Mouse (Mus musculus): ENCODE measurements around the gene Ptpra. TPM values are rescaled to one million over a fixed set of nuclear protein-coding genes. Genes with fewer than 3 reads are reported as not detected.

The Ptpra gene
- polyA plus RNA-seq, 1 experiment from 2014 or later = 29.0 TPM

- Histone ChIP-seq H3K9ac (ENCODE audit: low read depth, low read length) (no peak overlapping the region), H3K36me3 (ENCODE audit: control insufficient read depth, insufficient read depth, low read length) (no peaks in the 10 kb centered on the region), H3K4me3 (ENCODE audit: low read length) (no peak overlapping the region), H3K4me1 (ENCODE audit: control insufficient read depth, insufficient read depth, low read length) (peaks cover 17% of the 10 kb centered on the region), H3K27ac (ENCODE audit: low read length) (no peak overlapping the region), H3K4me2 (ENCODE audit: low read depth, low read length) (no peak overlapping the region), H3K9me3 (ENCODE audit: control insufficient read depth, low read length) (no peaks in the 10 kb centered on the region), H3K27me3 (replicated peaks; ENCODE audit: control insufficient read depth, insufficient read depth, low read length) (no peaks in the 10 kb centered on the region)
- no peak for ATAC-seq
- WGBS = 61% methylated on average over 6 of the region's 6 CpGs
Observed at GRCm38 (mm10) chr2:130453421-130453820, 3.3 kb downstream of the Ptpra start.

GRCm38 (mm10) chr2:130454748-130455370 is 4.8 kb downstream of the Ptpra start:
- Histone ChIP-seq H3K4me2 (ENCODE audit: low read depth, low read length) (no peak overlapping the region), H3K4me1 (ENCODE audit: control insufficient read depth, insufficient read depth, low read length) (peaks cover 9% of the 10 kb centered on the region), H3K36me3 (ENCODE audit: control insufficient read depth, insufficient read depth, low read length) (no peaks in the 10 kb centered on the region), H3K27ac (ENCODE audit: low read length) (no peak overlapping the region), H3K9ac (ENCODE audit: low read depth, low read length) (no peak overlapping the region), H3K27me3 (replicated peaks; ENCODE audit: control insufficient read depth, insufficient read depth, low read length) (no peaks in the 10 kb centered on the region), H3K9me3 (ENCODE audit: control insufficient read depth, low read length) (no peaks in the 10 kb centered on the region), H3K4me3 (ENCODE audit: low read length) (no peak overlapping the region)
- ATAC-seq = no peak
- WGBS = 58% methylated on average over 6 of the region's 6 CpGs

GRCm38 (mm10) chr2:130457871-130458270 is 7.8 kb downstream of the Ptpra start:
- Histone ChIP-seq H3K27ac (ENCODE audit: low read length) (no peak overlapping the region), H3K9me3 (ENCODE audit: control insufficient read depth, low read length) (no peaks in the 10 kb centered on the region), H3K4me3 (ENCODE audit: low read length) (no peak overlapping the region), H3K9ac (ENCODE audit: low read depth, low read length) (no peak overlapping the region), H3K27me3 (replicated peaks; ENCODE audit: control insufficient read depth, insufficient read depth, low read length) (no peaks in the 10 kb centered on the region), H3K4me1 (ENCODE audit: control insufficient read depth, insufficient read depth, low read length) (peaks cover 4% of the 10 kb centered on the region), H3K36me3 (ENCODE audit: control insufficient read depth, insufficient read depth, low read length) (no peaks in the 10 kb centered on the region), H3K4me2 (ENCODE audit: low read depth, low read length) (no peak overlapping the region)
- no peak for ATAC-seq
- WGBS = 87% methylated on average over 3 of the region's 3 CpGs

GRCm38 (mm10) chr2:130459576-130459975 is 9.5 kb downstream of the Ptpra start:
- Histone ChIP-seq H3K4me3 (ENCODE audit: low read length) (no peak overlapping the region), H3K4me1 (ENCODE audit: control insufficient read depth, insufficient read depth, low read length) (peaks cover 4% of the 10 kb centered on the region), H3K36me3 (ENCODE audit: control insufficient read depth, insufficient read depth, low read length) (no peaks in the 10 kb centered on the region), H3K27me3 (replicated peaks; ENCODE audit: control insufficient read depth, insufficient read depth, low read length) (no peaks in the 10 kb centered on the region), H3K9ac (ENCODE audit: low read depth, low read length) (no peak overlapping the region), H3K4me2 (ENCODE audit: low read depth, low read length) (no peak overlapping the region), H3K9me3 (ENCODE audit: control insufficient read depth, low read length) (no peaks in the 10 kb centered on the region), H3K27ac (ENCODE audit: low read length) (no peak overlapping the region)
- ATAC-seq = no peak
- WGBS = 86% methylated on average over 3 of the region's 3 CpGs

- H3K9me3 ChIP-seq (ENCODE audit: control insufficient read depth, low read length) = no peaks in the 10 kb centered on the region
- H3K4me2 ChIP-seq (ENCODE audit: low read depth, low read length) = no peak overlapping the region
- H3K27me3 ChIP-seq (replicated peaks; ENCODE audit: control insufficient read depth, insufficient read depth, low read length) = no peaks in the 10 kb centered on the region
- H3K4me3 ChIP-seq (ENCODE audit: low read length) = no peak overlapping the region
- no peaks in the 10 kb centered on the region for H3K36me3 ChIP-seq (ENCODE audit: control insufficient read depth, insufficient read depth, low read length)
- WGBS = 44% methylated on average over 15 of the region's 15 CpGs
- no peak for ATAC-seq
- no peak overlapping the region for H3K9ac ChIP-seq (ENCODE audit: low read depth, low read length)
- peaks cover 4% of the 10 kb centered on the region for H3K4me1 ChIP-seq (ENCODE audit: control insufficient read depth, insufficient read depth, low read length)
- no peak overlapping the region for H3K27ac ChIP-seq (ENCODE audit: low read length)
Observed at GRCm38 (mm10) chr2:130461287-130462071, 11.4 kb downstream of the Ptpra start.

- Histone ChIP-seq H3K27me3 (replicated peaks; ENCODE audit: control insufficient read depth, insufficient read depth, low read length) (no peaks in the 10 kb centered on the region), H3K4me1 (ENCODE audit: control insufficient read depth, insufficient read depth, low read length) (peaks cover 1% of the 10 kb centered on the region; the same call in 1 of the 2 replicates), H3K4me2 (ENCODE audit: low read depth, low read length) (no peak overlapping the region), H3K27ac (ENCODE audit: low read length) (no peak overlapping the region), H3K9me3 (ENCODE audit: control insufficient read depth, low read length) (no peaks in the 10 kb centered on the region), H3K36me3 (ENCODE audit: control insufficient read depth, insufficient read depth, low read length) (no peaks in the 10 kb centered on the region), H3K9ac (ENCODE audit: low read depth, low read length) (no peak overlapping the region), H3K4me3 (ENCODE audit: low read length) (no peak overlapping the region)
- no peak for ATAC-seq
- 77% methylated on average over 1 of the region's 1 CpGs for WGBS
Observed at GRCm38 (mm10) chr2:130466438-130466837, 16.4 kb downstream of the Ptpra start.

- Histone ChIP-seq H3K4me3 (ENCODE audit: low read length) (no peak overlapping the region), H3K27ac (ENCODE audit: low read length) (no peak overlapping the region), H3K9me3 (ENCODE audit: control insufficient read depth, low read length) (no peaks in the 10 kb centered on the region), H3K4me2 (ENCODE audit: low read depth, low read length) (no peak overlapping the region), H3K4me1 (ENCODE audit: control insufficient read depth, insufficient read depth, low read length) (no peaks in the 10 kb centered on the region), H3K9ac (ENCODE audit: low read depth, low read length) (no peak overlapping the region), H3K36me3 (ENCODE audit: control insufficient read depth, insufficient read depth, low read length) (no peaks in the 10 kb centered on the region), H3K27me3 (replicated peaks; ENCODE audit: control insufficient read depth, insufficient read depth, low read length) (no peaks in the 10 kb centered on the region)
- no peak for ATAC-seq
- 58% methylated on average over 4 of the region's 4 CpGs for WGBS
Observed at GRCm38 (mm10) chr2:130469366-130469765, 19.3 kb downstream of the Ptpra start.

- no peaks in the 10 kb centered on the region for H3K36me3 ChIP-seq (ENCODE audit: control insufficient read depth, insufficient read depth, low read length)
- no peak overlapping the region for H3K4me3 ChIP-seq (ENCODE audit: low read length)
- H3K4me1 ChIP-seq (ENCODE audit: control insufficient read depth, insufficient read depth, low read length) = no peaks in the 10 kb centered on the region
- no peak for ATAC-seq
- H3K4me2 ChIP-seq (ENCODE audit: low read depth, low read length) = no peak overlapping the region
- no peak overlapping the region for H3K27ac ChIP-seq (ENCODE audit: low read length)
- no peaks in the 10 kb centered on the region for H3K9me3 ChIP-seq (ENCODE audit: control insufficient read depth, low read length)
- no peak overlapping the region for H3K9ac ChIP-seq (ENCODE audit: low read depth, low read length)
- no peaks in the 10 kb centered on the region for H3K27me3 ChIP-seq (replicated peaks; ENCODE audit: control insufficient read depth, insufficient read depth, low read length)
- WGBS = 74% methylated on average over 2 of the region's 2 CpGs
Observed at GRCm38 (mm10) chr2:130469935-130470334, 19.9 kb downstream of the Ptpra start.

GRCm38 (mm10) chr2:130472908-130473510 is 22.9 kb downstream of the Ptpra start:
- Histone ChIP-seq H3K4me3 (ENCODE audit: low read length) (no peak overlapping the region), H3K9ac (ENCODE audit: low read depth, low read length) (no peak overlapping the region), H3K27ac (ENCODE audit: low read length) (no peak overlapping the region), H3K36me3 (ENCODE audit: control insufficient read depth, insufficient read depth, low read length) (no peaks in the 10 kb centered on the region), H3K4me2 (ENCODE audit: low read depth, low read length) (no peak overlapping the region), H3K9me3 (ENCODE audit: control insufficient read depth, low read length) (no peaks in the 10 kb centered on the region), H3K27me3 (replicated peaks; ENCODE audit: control insufficient read depth, insufficient read depth, low read length) (no peaks in the 10 kb centered on the region), H3K4me1 (ENCODE audit: control insufficient read depth, insufficient read depth, low read length) (no peaks in the 10 kb centered on the region)
- 72% methylated on average over 8 of the region's 8 CpGs for WGBS
- ATAC-seq = no peak
